Mouse (Mus musculus) megakaryocyte, embryonic 14.5 days (primary cell): ENCODE measurements around the gene Nxf2.

Experiments
- FLI1 ChIP-seq: IDR thresholded peaks from 2 replicates; pipeline ENCODE4 v1.6.1; 2012; ENCODE audit warnings: low read length, inconsistent platforms, mixed read lengths
- GATA1 ChIP-seq: IDR thresholded peaks from 3 replicates; pipeline ENCODE4 v1.6.1; 2012; ENCODE audit warnings: mixed read lengths, low read length, inconsistent platforms, borderline replicate concordance

- no peak for TF ChIP-seq GATA1
- TF ChIP-seq FLI1 = no peak
Measured at GRCm38 (mm10) chrX:135009471-135009815, 44.9 kb upstream of the Nxf2 start.
